Mouse (Mus musculus) erythroblast, adult 5-6 weeks (primary cell): ENCODE measurements around the gene Ptpn6. TPM values are rescaled to one million over a fixed set of nuclear protein-coding genes. Genes with fewer than 3 reads are reported as not detected.

Experiments used
- ATAC-seq: replicated peaks from 2 replicates; pipeline ENCODE4 v1.8.0; 2016; ENCODE audit warnings: moderate number of reproducible peaks, mild to moderate bottlenecking, moderate TSS enrichment, inconsistent platforms; ENCODE audit not compliant: poor library complexity, low FRiP score, severe bottlenecking
- total RNA-seq, 2 experiments: library from RNA; stranded (forward) in 1 of 2; stranded (reverse) in 1 of 2; fragments of 150-400 nt in 1 of 2; fragments of 200-764, 138-1000 nt in 1 of 2; gene quantifications; 2 replicates each; pipeline versions ENCODE4 v1.2.3 to v1.2.4; 2015 to 2017; ENCODE audit warnings: low replicate concordance in 2 of 2

Ptpn6 gene
- total RNA-seq, 2 experiments from 2014 or later = 57.8 to 156 TPM

- no peak for ATAC-seq
Measured at GRCm38 (mm10) chr6:124676171-124676570, 62.3 kb downstream of the Ptpn6 start.

GRCm38 (mm10) chr6:124674591-124674990 is 63.9 kb downstream of the Ptpn6 start:
- ATAC-seq = no peak

- ATAC-seq = no peak
Measured at GRCm38 (mm10) chr6:124673619-124674018, 64.9 kb downstream of the Ptpn6 start.

GRCm38 (mm10) chr6:124672100-124672499 is 66.4 kb downstream of the Ptpn6 start:
- no peak for ATAC-seq

Other genes starting within 250 kb of the Ptpn6 start
- gene C1rl, start 245.6 kb downstream of the Ptpn6 start, total RNA-seq (2015; ENCODE audit: low replicate concordance) = 0.38 and 2.1 TPM in 2 replicates
- gene C1rl, start 245.6 kb downstream of the Ptpn6 start, total RNA-seq (2017; ENCODE audit: low replicate concordance) = 2.7 and 3.6 TPM in 2 replicates
- 0.84 TPM in 1 of 2 replicates, not detected in the other for gene C1ra, start 226.3 kb downstream of the Ptpn6 start, total RNA-seq (2015; ENCODE audit: low replicate concordance)
- 2.5 TPM in 1 of 2 replicates, not detected in the other for gene C1ra, start 226.3 kb downstream of the Ptpn6 start, total RNA-seq (2017; ENCODE audit: low replicate concordance)
- not detected in 2 replicates for gene C1s1, start 196.4 kb downstream of the Ptpn6 start, total RNA-seq (2015; ENCODE audit: low replicate concordance)
- 0.77 TPM in 1 of 2 replicates, not detected in the other for gene C1s1, start 196.4 kb downstream of the Ptpn6 start, total RNA-seq (2017; ENCODE audit: low replicate concordance)
- gene C1rb, start 168.4 kb downstream of the Ptpn6 start, total RNA-seq (2015; ENCODE audit: low replicate concordance) = 0.96 TPM in 1 of 2 replicates, not detected in the other
- gene C1rb, start 168.4 kb downstream of the Ptpn6 start, total RNA-seq (2017; ENCODE audit: low replicate concordance) = 0.09 TPM in 1 of 2 replicates, not detected in the other
- not detected in 2 replicates for gene C1s2, start 102.6 kb downstream of the Ptpn6 start, total RNA-seq (2015; ENCODE audit: low replicate concordance)
- gene C1s2, start 102.6 kb downstream of the Ptpn6 start, total RNA-seq (2017; ENCODE audit: low replicate concordance) = not detected in 2 replicates
- gene Lpcat3, start 75.7 kb downstream of the Ptpn6 start, total RNA-seq (2015; ENCODE audit: low replicate concordance) = 118 and 141 TPM in 2 replicates
- 81.5 and 135 TPM in 2 replicates for gene Lpcat3, start 75.7 kb downstream of the Ptpn6 start, total RNA-seq (2017; ENCODE audit: low replicate concordance)
- gene Emg1, start 26.5 kb downstream of the Ptpn6 start, total RNA-seq (2015; ENCODE audit: low replicate concordance) = 65.1 and 66.0 TPM in 2 replicates
- gene Emg1, start 26.5 kb downstream of the Ptpn6 start, total RNA-seq (2017; ENCODE audit: low replicate concordance) = 35.8 and 37.2 TPM in 2 replicates
- 44.2 and 79.4 TPM in 2 replicates for gene Phb2, start 26.4 kb downstream of the Ptpn6 start, total RNA-seq (2015; ENCODE audit: low replicate concordance)
- 70.3 and 70.7 TPM in 2 replicates for gene Phb2, start 26.4 kb downstream of the Ptpn6 start, total RNA-seq (2017; ENCODE audit: low replicate concordance)
- 33.6 and 64.9 TPM in 2 replicates for gene Grcc10, start 2.7 kb upstream of the Ptpn6 start, total RNA-seq (2015; ENCODE audit: low replicate concordance)
- gene Grcc10, start 2.7 kb upstream of the Ptpn6 start, total RNA-seq (2017; ENCODE audit: low replicate concordance) = 7.5 and 16.9 TPM in 2 replicates
- gene Gm45234, start 17.3 kb upstream of the Ptpn6 start, total RNA-seq (2015; ENCODE audit: low replicate concordance) = not detected in 2 replicates
- 0.56 TPM in 1 of 2 replicates, not detected in the other for gene Gm45234, start 17.3 kb upstream of the Ptpn6 start, total RNA-seq (2017; ENCODE audit: low replicate concordance)
- 10.0 and 11.7 TPM in 2 replicates for gene Atn1, start 17.8 kb upstream of the Ptpn6 start, total RNA-seq (2015; ENCODE audit: low replicate concordance)
- gene Atn1, start 17.8 kb upstream of the Ptpn6 start, total RNA-seq (2017; ENCODE audit: low replicate concordance) = 0.94 and 2.0 TPM in 2 replicates
- not detected in 2 replicates for gene Eno2, start 31.0 kb upstream of the Ptpn6 start, total RNA-seq (2015; ENCODE audit: low replicate concordance)
- gene Eno2, start 31.0 kb upstream of the Ptpn6 start, total RNA-seq (2017; ENCODE audit: low replicate concordance) = not detected in 2 replicates
- not detected in 2 replicates for gene Lrrc23, start 41.0 kb upstream of the Ptpn6 start, total RNA-seq (2015; ENCODE audit: low replicate concordance)
- gene Lrrc23, start 41.0 kb upstream of the Ptpn6 start, total RNA-seq (2017; ENCODE audit: low replicate concordance) = not detected in 2 replicates
- gene Spsb2, start 69.9 kb upstream of the Ptpn6 start, total RNA-seq (2015; ENCODE audit: low replicate concordance) = 0.58 TPM in 1 of 2 replicates, not detected in the other
- gene Spsb2, start 69.9 kb upstream of the Ptpn6 start, total RNA-seq (2017; ENCODE audit: low replicate concordance) = 2.6 and 4.3 TPM in 2 replicates
- gene Tpi1, start 75.6 kb upstream of the Ptpn6 start, total RNA-seq (2015; ENCODE audit: low replicate concordance) = 37.3 and 44.3 TPM in 2 replicates
- gene Tpi1, start 75.6 kb upstream of the Ptpn6 start, total RNA-seq (2017; ENCODE audit: low replicate concordance) = 30.0 and 31.0 TPM in 2 replicates
- gene Usp5, start 90.8 kb upstream of the Ptpn6 start, total RNA-seq (2015; ENCODE audit: low replicate concordance) = 10.0 and 34.6 TPM in 2 replicates
- 22.0 and 29.6 TPM in 2 replicates for gene Usp5, start 90.8 kb upstream of the Ptpn6 start, total RNA-seq (2017; ENCODE audit: low replicate concordance)
- 65.8 and 68.0 TPM in 2 replicates for gene Cdca3, start 90.8 kb upstream of the Ptpn6 start, total RNA-seq (2015; ENCODE audit: low replicate concordance)
- gene Cdca3, start 90.8 kb upstream of the Ptpn6 start, total RNA-seq (2017; ENCODE audit: low replicate concordance) = 58.5 and 73.8 TPM in 2 replicates
- not detected in 2 replicates for gene Gnb3, start 101.6 kb upstream of the Ptpn6 start, total RNA-seq (2015; ENCODE audit: low replicate concordance)
- gene Gnb3, start 101.6 kb upstream of the Ptpn6 start, total RNA-seq (2017; ENCODE audit: low replicate concordance) = not detected in 2 replicates
- gene P3h3, start 119.0 kb upstream of the Ptpn6 start, total RNA-seq (2015; ENCODE audit: low replicate concordance) = not detected in 2 replicates
- gene P3h3, start 119.0 kb upstream of the Ptpn6 start, total RNA-seq (2017; ENCODE audit: low replicate concordance) = 1.1 and 1.2 TPM in 2 replicates
- not detected in 2 replicates for gene Gpr162, start 125.3 kb upstream of the Ptpn6 start, total RNA-seq (2015; ENCODE audit: low replicate concordance)
- not detected in 2 replicates for gene Gpr162, start 125.3 kb upstream of the Ptpn6 start, total RNA-seq (2017; ENCODE audit: low replicate concordance)
- 6.3 and 6.9 TPM in 2 replicates for gene Cd4, start 149.5 kb upstream of the Ptpn6 start, total RNA-seq (2015; ENCODE audit: low replicate concordance)
- gene Cd4, start 149.5 kb upstream of the Ptpn6 start, total RNA-seq (2017; ENCODE audit: low replicate concordance) = 0.70 and 0.94 TPM in 2 replicates
- 1.0 and 2.7 TPM in 2 replicates for gene Lag3, start 173.0 kb upstream of the Ptpn6 start, total RNA-seq (2015; ENCODE audit: low replicate concordance)
- gene Lag3, start 173.0 kb upstream of the Ptpn6 start, total RNA-seq (2017; ENCODE audit: low replicate concordance) = 0.51 TPM in 1 of 2 replicates, not detected in the other
- gene Ptms, start 181.4 kb upstream of the Ptpn6 start, total RNA-seq (2015; ENCODE audit: low replicate concordance) = 26.1 and 31.3 TPM in 2 replicates
- 12.0 and 21.8 TPM in 2 replicates for gene Ptms, start 181.4 kb upstream of the Ptpn6 start, total RNA-seq (2017; ENCODE audit: low replicate concordance)
- gene Mlf2, start 192.7 kb upstream of the Ptpn6 start, total RNA-seq (2015; ENCODE audit: low replicate concordance) = 11.7 and 13.4 TPM in 2 replicates
- 14.1 and 20.7 TPM in 2 replicates for gene Mlf2, start 192.7 kb upstream of the Ptpn6 start, total RNA-seq (2017; ENCODE audit: low replicate concordance)
- 10.2 and 16.5 TPM in 2 replicates for gene Cops7a, start 226.8 kb upstream of the Ptpn6 start, total RNA-seq (2015; ENCODE audit: low replicate concordance)
- gene Cops7a, start 226.8 kb upstream of the Ptpn6 start, total RNA-seq (2017; ENCODE audit: low replicate concordance) = 5.6 and 7.7 TPM in 2 replicates